Mouse (Mus musculus) ES-E14 (cell line): ENCODE results near the gene Slmap. TPM values are rescaled to one million over a fixed set of nuclear protein-coding genes. Genes with fewer than 3 reads are reported as not detected.

ENCODE experiments used
- DNase-seq: peaks from one replicate; pipeline ENCODE4 v3.0.0-alpha.2; 2013; ENCODE audit warnings: low read depth, low spot score
- H3K27ac ChIP-seq: 2 replicates; pipeline ENCODE4 v1.5.1; 2012; ENCODE audit warnings: low read depth, mild to moderate bottlenecking, low read length, moderate library complexity, mixed read lengths; ENCODE audit not compliant: poor library complexity, insufficient read depth, severe bottlenecking
- H3K36me3 ChIP-seq: 2 replicates; pipeline ENCODE4 v1.6.1; 2012; ENCODE audit warnings: mild to moderate bottlenecking, low read length, moderate library complexity, mixed read lengths; ENCODE audit not compliant: control insufficient read depth, poor library complexity, insufficient read depth, severe bottlenecking
- H3K4me1 ChIP-seq, 2 experiments: fragments of 150-350 bp in 1 of 2; sonication (generic) in 1 of 2; 2 replicates each; pipeline ENCODE4 v1.6.1; 2012; ENCODE audit warnings: low read length in 2 of 2, mild to moderate bottlenecking in 1 of 2, mixed read lengths in 1 of 2; ENCODE audit not compliant: control insufficient read depth in 2 of 2, insufficient read depth in 2 of 2, poor library complexity in 1 of 2
- H3K4me3 ChIP-seq, 2 experiments: fragments of 150-350 bp in 1 of 2; sonication (generic) in 1 of 2; 2 replicates each; pipeline ENCODE4 v1.5.1; 2012; ENCODE audit warnings: low read length in 2 of 2, low read depth in 1 of 2, mild to moderate bottlenecking in 1 of 2, mixed read lengths in 1 of 2; ENCODE audit not compliant: insufficient read depth in 1 of 2, poor library complexity in 1 of 2, severe bottlenecking in 1 of 2
- H3K9ac ChIP-seq: 2 replicates; pipeline ENCODE4 v1.6.1; 2012; ENCODE audit warnings: low read depth, mild to moderate bottlenecking, low read length, mixed read lengths; ENCODE audit not compliant: poor library complexity, insufficient read depth, severe bottlenecking
- H3K9me3 ChIP-seq: fragments of 150-350 bp; sonication (generic); 2 replicates; pipeline ENCODE4 v1.6.1; 2012; ENCODE audit warnings: low read depth, mild to moderate bottlenecking, low read length; ENCODE audit not compliant: control insufficient read depth, insufficient read depth
- CHD2 ChIP-seq: IDR thresholded peaks from 2 replicates; pipeline ENCODE4 v1.6.1; 2014; ENCODE audit warnings: mild to moderate bottlenecking, low read depth, low read length, inconsistent platforms
- HCFC1 ChIP-seq: IDR thresholded peaks from 2 replicates; pipeline ENCODE4 v1.6.1; 2012; ENCODE audit warnings: low read length, inconsistent platforms, borderline replicate concordance; ENCODE audit not compliant: insufficient read depth
- MAFK ChIP-seq: IDR thresholded peaks from 2 replicates; pipeline ENCODE4 v1.6.1; 2014; ENCODE audit warnings: mild to moderate bottlenecking, low read depth, low read length, inconsistent platforms; ENCODE audit not compliant: insufficient read depth
- ZC3H11A ChIP-seq: IDR thresholded peaks from 2 replicates; pipeline ENCODE4 v1.6.1; 2012; ENCODE audit warnings: low read depth, mild to moderate bottlenecking, inconsistent platforms, low read length, borderline replicate concordance
- ZNF384 ChIP-seq: IDR thresholded peaks from 2 replicates; pipeline ENCODE4 v1.6.1; 2012; ENCODE audit warnings: low read depth, low read length, inconsistent platforms
- in situ Hi-C, 2 experiments: fragments of 600-800 bp; cut with MboI; formaldehyde crosslinking; loops; one replicate each; pipeline ENCODE4 v1.15.1; 2025; ENCODE audit warnings: low sequenced_read_pairs in 2 of 2, inconsistent platforms in 1 of 2; ENCODE audit not compliant: unreplicated experiment in 2 of 2
- total RNA-seq: library from RNA; depleted of rRNA; stranded (reverse); fragments of 300-350 nt; gene quantifications from 2 replicates; pipeline ENCODE4 v1.2.3, GENCODE M21; 2012; rRNA removed

Slmap gene
- total RNA-seq: 45.0 and 45.2 TPM in 2 replicates

DNA sequence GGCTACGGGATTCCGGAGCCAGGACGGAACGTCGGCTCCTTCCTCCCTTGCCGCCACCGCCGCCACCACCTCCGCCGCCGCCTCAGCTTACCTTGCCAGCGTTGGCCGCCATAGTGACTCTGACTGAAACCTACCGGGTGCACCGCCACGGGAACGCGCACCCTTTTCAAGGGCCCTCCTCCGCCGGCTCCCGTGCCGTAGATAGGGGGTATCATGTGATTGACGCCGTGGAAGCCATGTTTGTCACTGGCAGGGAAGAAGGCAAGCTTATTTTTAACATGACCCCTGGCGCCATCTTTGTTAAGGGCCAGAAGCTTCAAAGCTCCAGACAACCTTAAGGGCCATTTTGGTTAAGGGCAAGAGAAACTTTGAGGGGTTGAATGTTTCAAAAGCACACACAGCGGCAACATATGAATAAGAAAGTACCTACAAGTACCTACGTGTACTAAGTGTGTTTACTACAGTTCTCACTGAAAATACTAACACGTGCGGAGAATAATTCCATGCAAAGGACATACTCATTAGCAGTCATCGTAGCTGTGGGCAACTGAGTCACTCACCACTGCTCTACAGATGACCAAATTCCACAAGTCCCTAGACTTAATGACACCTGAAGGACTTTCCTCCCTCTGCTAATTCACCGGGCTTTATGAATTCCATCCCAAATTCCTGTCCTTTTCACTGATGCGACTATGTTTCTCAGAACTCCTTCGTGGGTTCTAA lies at the start of gene Slmap:
Gene Slmap (minus strand): TSS at position 175 of the 723 bp plus-strand sequence.
- H3K36me3 ChIP-seq: peaks cover 2% of the 10 kb centered on the region; the same call in 1 of the 2 replicates
- TF ChIP-seq CHD2: no peak; the same call in 1 of the 2 replicates
- peak; percentile 97 for TF ChIP-seq HCFC1
- peak within 1 kb of the TSS; percentile 81 to 100 for H3K4me3 ChIP-seq
- peaks cover 0 to 5% of the 10 kb centered on the region in 2 experiments; a peak in 2 of 4 replicates for H3K4me1 ChIP-seq
- in situ Hi-C loops: loop anchor here in 1 of 2 experiments (10.0 kb wide), 1 partner anchor 60 kb away; no protein-coding TSS in a partner anchor
- peak within 1 kb of the TSS; percentile 99 for H3K9ac ChIP-seq
- H3K27ac ChIP-seq: peak within 1 kb of the TSS; percentile 85
- peak; percentile 100 for DNase-seq
- no peaks in the 10 kb centered on the region for H3K9me3 ChIP-seq

- H3K36me3 ChIP-seq: no peaks in the 10 kb centered on the region
- no peak overlapping the region for H3K27ac ChIP-seq
- H3K4me1 ChIP-seq: no peaks in the 10 kb centered on the region; a peak in 3 of 4 replicates
- no peaks in the 10 kb centered on the region for H3K9me3 ChIP-seq
- TF ChIP-seq MAFK (peak; percentile 98), ZC3H11A (no peak)
- in situ Hi-C loops: no loop called here
- no peak overlapping the region for H3K4me3 ChIP-seq
- H3K9ac ChIP-seq: no peak overlapping the region
- DNase-seq: no peak
Measured at GRCm38 (mm10) chr14:26583645-26584044, 48.9 kb upstream of the Slmap start.

DNA sequence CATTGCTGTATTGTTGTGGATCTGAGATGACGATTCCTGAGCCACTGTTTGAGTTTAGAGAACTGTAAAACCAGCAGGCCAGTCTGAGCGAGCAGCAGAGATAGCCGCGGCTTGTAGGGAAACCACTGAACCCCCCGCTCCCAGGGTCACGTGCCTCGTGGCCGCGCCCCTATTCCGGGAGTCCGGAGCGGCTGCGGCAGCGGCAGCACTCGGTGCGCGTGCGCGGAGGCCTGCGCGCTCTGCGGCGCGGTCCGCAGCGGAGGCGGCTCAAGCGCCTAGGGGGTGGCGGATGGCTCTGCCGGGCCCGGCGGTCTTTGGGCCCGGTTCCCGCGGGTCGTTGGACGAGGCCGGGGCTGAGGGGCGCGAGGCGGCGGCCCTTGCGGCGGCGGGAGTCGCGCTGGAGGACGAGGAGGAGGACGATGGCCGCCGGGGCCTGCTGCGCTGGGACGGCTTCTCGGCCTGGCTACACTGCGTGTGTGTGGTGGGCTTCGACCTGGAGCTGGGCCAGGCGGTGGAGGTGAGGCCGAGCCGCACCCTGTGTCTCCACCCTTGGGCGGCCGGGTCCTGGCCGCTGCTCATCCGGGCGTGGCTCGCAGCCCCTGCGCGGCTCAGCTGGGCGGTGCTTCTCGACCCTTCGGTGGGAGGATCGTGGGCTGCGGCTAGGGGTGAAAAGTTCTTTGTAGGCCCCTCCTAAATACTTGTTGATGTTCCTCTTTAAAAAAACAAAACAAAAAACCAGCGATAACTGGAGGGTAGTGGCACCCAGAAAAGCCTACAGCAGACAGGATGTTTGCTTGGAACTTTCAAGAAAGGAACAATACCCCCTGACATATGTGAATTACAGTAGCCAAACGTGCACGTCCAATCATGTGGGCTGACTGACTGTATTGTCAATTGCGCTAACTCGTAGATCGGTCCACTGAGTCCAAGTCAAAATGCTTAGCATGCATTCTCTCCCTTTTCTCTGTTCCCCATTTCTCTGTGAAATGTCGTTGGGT lies 44.9 kb upstream of the Slmap start:
- H3K9ac ChIP-seq: peak overlapping the region; percentile 97
- H3K27ac ChIP-seq: peak overlapping the region; percentile 92
- in situ Hi-C loops: no loop called here
- no peaks in the 10 kb centered on the region for H3K36me3 ChIP-seq
- DNase-seq: peak; percentile 68
- peak overlapping the region; percentile 78 to 89 for H3K4me3 ChIP-seq
- 0 out of 2 replicates have a peak, but pooled peaks have one; percentile 16 for TF ChIP-seq ZNF384
- no peak for TF ChIP-seq CHD2
- TF ChIP-seq HCFC1: peak; percentile 48; the same call in 1 of the 2 replicates
- 0 out of 2 replicates have a peak, but pooled peaks have one; percentile 44 for TF ChIP-seq MAFK
- no peak for TF ChIP-seq ZC3H11A
- H3K9me3 ChIP-seq: no peaks in the 10 kb centered on the region
- no peaks in the 10 kb centered on the region; a peak in 3 of 4 replicates for H3K4me1 ChIP-seq

DNA sequence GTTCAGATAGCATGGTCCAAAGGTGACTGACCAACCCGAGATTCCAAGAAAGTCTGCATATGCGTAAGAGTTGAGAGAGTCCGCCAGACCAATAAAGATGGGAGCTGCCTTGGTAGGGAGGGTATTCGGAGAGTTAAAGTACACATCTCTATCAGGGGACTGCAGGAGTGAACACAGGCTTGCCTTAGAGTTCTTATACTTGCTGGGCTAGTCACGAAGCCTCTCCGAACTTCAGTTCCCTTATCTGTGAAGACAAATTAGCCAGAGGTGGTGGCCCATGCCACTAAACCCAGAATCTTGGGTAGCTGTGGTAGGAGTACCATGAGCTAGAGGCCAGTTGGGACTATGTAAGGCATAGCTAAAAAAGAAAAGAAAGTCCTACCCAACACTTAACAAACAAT lies 44.1 kb upstream of the Slmap start:
- Histone ChIP-seq H3K36me3 (no peaks in the 10 kb centered on the region), H3K9ac (no peak overlapping the region; the same call in 1 of the 2 replicates), H3K4me1 (no peaks in the 10 kb centered on the region; a peak in 3 of 4 replicates), H3K9me3 (no peaks in the 10 kb centered on the region), H3K4me3 (peak overlapping the region in 1 of 2 experiments; percentile 78; a peak in 2 of 4 replicates), H3K27ac (no peak overlapping the region)
- TF ChIP-seq MAFK (no peak), CHD2 (no peak), HCFC1 (no peak), ZC3H11A (no peak), ZNF384 (no peak)
- no peak for DNase-seq
- in situ Hi-C loops: no loop called here
